Comparison of ENCODE assay signal across 13 mouse cellular contexts in the genomic region with DNA sequence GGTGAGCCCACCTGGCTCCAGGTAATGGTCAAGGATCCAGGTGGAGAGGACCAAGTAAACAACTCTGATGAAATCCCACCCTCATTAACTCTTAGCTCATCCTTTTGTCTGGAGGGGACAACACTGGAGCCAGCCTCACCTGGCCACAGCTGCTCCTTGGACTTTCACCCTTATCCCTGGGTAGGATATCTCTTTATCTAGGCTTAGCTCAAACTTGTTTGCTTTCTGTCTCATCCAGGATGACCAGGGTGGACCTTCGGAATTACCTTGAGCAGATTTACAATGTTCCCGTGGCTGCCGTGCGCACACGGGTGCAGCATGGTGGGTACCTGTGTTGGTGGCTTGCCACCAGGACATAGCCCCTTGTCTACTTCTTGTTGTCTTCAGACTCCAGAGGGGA. TPM values are rescaled to one million over a fixed set of nuclear protein-coding genes. Genes with fewer than 3 reads are reported as not detected.
DNase-seq lines count a peak whose midpoint lies in the region; ATAC-seq and TF ChIP-seq lines count a peak whose summit lies in the region.
"Had no signal": no experiment of that assay in that cellular context is flagged by ENCODE, and none has a peak within 500 bp of the region (broad histone marks: within the 10 kb centered on the region; RNA-seq: fewer than 3 reads in every experiment).

No protein-coding gene starts in this region.

- TF ChIP-seq CTCF in intestine, postnatal 0 days (IDR thresholded peaks at IDR 0.05; ENCODE audit: low read depth), result no peak
- no peak for TF ChIP-seq CTCF in liver, postnatal 0 days (IDR thresholded peaks at IDR 0.05; ENCODE audit: low read depth)

- no peak overlapping the region for H3K4me2 ChIP-seq in forebrain, embryonic 12.5 days
- H3K4me2 ChIP-seq in kidney, embryonic 15.5 days, result no peak overlapping the region
- no peak overlapping the region for H3K4me2 ChIP-seq in intestine, postnatal 0 days (replicated peaks; ENCODE audit: low read depth)
- no peak overlapping the region for H3K4me2 ChIP-seq in liver, postnatal 0 days (ENCODE audit: low read depth, low read length)
- H3K4me2 ChIP-seq: neural tube, embryonic 15.5 days had no signal

- no peaks in the 10 kb centered on the region for H3K27me3 ChIP-seq in forebrain, embryonic 10.5 days (ENCODE audit: poor library complexity, severe bottlenecking)
- H3K27me3 ChIP-seq in forebrain, embryonic 12.5 days, result peaks cover 3% of the 10 kb centered on the region; the same call in 1 of the 2 replicates
- no peaks in the 10 kb centered on the region for H3K27me3 ChIP-seq in kidney, embryonic 15.5 days
- no peaks in the 10 kb centered on the region for H3K27me3 ChIP-seq in intestine, postnatal 0 days (replicated peaks; ENCODE audit: control insufficient read depth, insufficient read depth, low read length)
- H3K27me3 ChIP-seq in liver, postnatal 0 days (ENCODE audit: insufficient read depth, low read length), result no peaks in the 10 kb centered on the region
- H3K27me3 ChIP-seq: neural tube, embryonic 15.5 days had no signal

- no peak overlapping the region for H3K4me3 ChIP-seq in forebrain, embryonic 10.5 days
- no peak overlapping the region for H3K4me3 ChIP-seq in forebrain, embryonic 12.5 days (replicated peaks)
- no peak overlapping the region for H3K4me3 ChIP-seq in kidney, embryonic 15.5 days (replicated peaks)
- H3K4me3 ChIP-seq in intestine, postnatal 0 days (ENCODE audit: low read depth, low read length), result no peak overlapping the region
- H3K4me3 ChIP-seq in liver, postnatal 0 days (ENCODE audit: low read depth, low read length), result no peak overlapping the region
- H3K4me3 ChIP-seq: neural tube, embryonic 15.5 days had no signal

- H3K4me1 ChIP-seq in forebrain, embryonic 10.5 days, result peaks cover 75% of the 10 kb centered on the region
- H3K4me1 ChIP-seq in forebrain, embryonic 12.5 days, result peaks cover 37% of the 10 kb centered on the region
- H3K4me1 ChIP-seq in kidney, embryonic 15.5 days, result peaks cover 70% of the 10 kb centered on the region
- peaks cover 25% of the 10 kb centered on the region; the same call in 1 of the 2 replicates for H3K4me1 ChIP-seq in intestine, postnatal 0 days (replicated peaks; ENCODE audit: control insufficient read depth, insufficient read depth, low read length)
- peaks cover 35% of the 10 kb centered on the region for H3K4me1 ChIP-seq in liver, postnatal 0 days (ENCODE audit: insufficient read depth)

- H3K9me3 ChIP-seq in forebrain, embryonic 10.5 days, result no peaks in the 10 kb centered on the region
- no peaks in the 10 kb centered on the region for H3K9me3 ChIP-seq in forebrain, embryonic 12.5 days
- no peaks in the 10 kb centered on the region for H3K9me3 ChIP-seq in kidney, embryonic 15.5 days (replicated peaks)
- no peaks in the 10 kb centered on the region for H3K9me3 ChIP-seq in intestine, postnatal 0 days (ENCODE audit: control insufficient read depth)
- H3K9me3 ChIP-seq in liver, postnatal 0 days (ENCODE audit: low read length), result no peaks in the 10 kb centered on the region
- H3K9me3 ChIP-seq: neural tube, embryonic 15.5 days had no signal

- no peak overlapping the region for H3K9ac ChIP-seq in forebrain, embryonic 12.5 days
- H3K9ac ChIP-seq in kidney, embryonic 15.5 days, result no peak overlapping the region
- no peak overlapping the region for H3K9ac ChIP-seq in intestine, postnatal 0 days (ENCODE audit: low read depth, low read length)
- peak overlapping the region; percentile 50 for H3K9ac ChIP-seq in liver, postnatal 0 days (replicated peaks)
- H3K9ac ChIP-seq: neural tube, embryonic 15.5 days had no signal

- DNase-seq in forebrain, embryonic 10.5 days (ENCODE audit: extremely low spot score, low spot score), result no peak
- DNase-seq in kidney, postnatal 4 days, result no peak
- DNase-seq in liver, postnatal 0 days, result peak; percentile 34
- no peak for DNase-seq in ovary, postnatal 10 days (ENCODE audit: low spot score)
- DNase-seq in cerebellum, adult 8-10 months, result no peak
- DNase-seq: adrenal gland, postnatal 10 days; cerebellum, postnatal 25 days; right cerebral cortex, adult 18-20 months; thymus, postnatal 14 days had no signal

- 97% methylated on average over 5 of the region's 5 CpGs for WGBS in forebrain, embryonic 10.5 days
- 98% methylated on average over 5 of the region's 5 CpGs for WGBS in forebrain, embryonic 12.5 days
- WGBS in kidney, embryonic 15.5 days, result 94% methylated on average over 5 of the region's 5 CpGs
- 45% methylated on average over 5 of the region's 5 CpGs for WGBS in intestine, postnatal 0 days
- WGBS in liver, postnatal 0 days (ENCODE audit: insufficient replicate concordance), result 82% methylated on average over 5 of the region's 5 CpGs

- peaks cover 41% of the 10 kb centered on the region for H3K36me3 ChIP-seq in forebrain, embryonic 10.5 days (replicated peaks)
- H3K36me3 ChIP-seq in forebrain, embryonic 12.5 days (replicated peaks), result peaks cover 7% of the 10 kb centered on the region
- peaks cover 15% of the 10 kb centered on the region for H3K36me3 ChIP-seq in kidney, embryonic 15.5 days
- peaks cover 5% of the 10 kb centered on the region; the same call in 1 of the 2 replicates for H3K36me3 ChIP-seq in intestine, postnatal 0 days (ENCODE audit: control insufficient read depth, insufficient read depth)
- H3K36me3 ChIP-seq in liver, postnatal 0 days (replicated peaks; ENCODE audit: insufficient read depth, low read length), result peaks cover 8% of the 10 kb centered on the region; the same call in 1 of the 2 replicates

- TF ChIP-seq EP300 in liver, postnatal 0 days (IDR thresholded peaks at IDR 0.05; ENCODE audit: low read depth), result peak; percentile 38; the same call in 1 of the 2 replicates

- H3K27ac ChIP-seq in forebrain, embryonic 10.5 days, result peak overlapping the region; percentile 97; the same call in 1 of the 2 replicates
- no peak overlapping the region for H3K27ac ChIP-seq in forebrain, embryonic 12.5 days
- H3K27ac ChIP-seq in kidney, embryonic 15.5 days, result peak overlapping the region; percentile 97
- H3K27ac ChIP-seq in intestine, postnatal 0 days (ENCODE audit: low read depth, low read length), result peak overlapping the region; percentile 91
- peak overlapping the region; percentile 98 for H3K27ac ChIP-seq in liver, postnatal 0 days (ENCODE audit: low read depth)
- H3K27ac ChIP-seq: neural tube, embryonic 15.5 days had no signal

- no peak for ATAC-seq in forebrain, embryonic 12.5 days (ENCODE audit: low FRiP score)
- ATAC-seq in kidney, embryonic 15.5 days (replicated peaks; ENCODE audit: low FRiP score), result no peak
- peak; percentile 27; the same call in 1 of the 2 replicates for ATAC-seq in intestine, postnatal 0 days
- peak; percentile 50 for ATAC-seq in liver, postnatal 0 days

RNA-seq across cellular contexts. Expression of a gene that starts 3.3 kb away (rescaled TPM):
- polyA plus RNA-seq in forebrain, embryonic 10.5 days (2016; fragmentation: Nextera tagmentation; extraction: Ambion mirVana), result 15.8 and 16.1 TPM in 2 replicates
- 10.8 and 15.9 TPM in 2 replicates for polyA plus RNA-seq in forebrain, embryonic 12.5 days (2016; fragmentation: Nextera tagmentation; extraction: Ambion mirVana)
- polyA plus RNA-seq in kidney, embryonic 15.5 days (2015; fragmentation: Nextera tagmentation; extraction: Ambion mirVana), result 25.8 and 26.8 TPM in 2 replicates
- 26.7 and 33.0 TPM in 2 replicates for polyA plus RNA-seq in intestine, postnatal 0 days (2015; fragmentation: Nextera tagmentation; extraction: Ambion mirVana)
- polyA plus RNA-seq in liver, postnatal 0 days (2015; fragmentation: Nextera tagmentation; extraction: Ambion mirVana), result 18.7 and 19.3 TPM in 2 replicates

RNA-seq across cellular contexts. Expression of a gene that starts 37.2 kb away (rescaled TPM):
- 0.33 and 1.1 TPM in 2 replicates for polyA plus RNA-seq in forebrain, embryonic 10.5 days (2016; fragmentation: Nextera tagmentation; extraction: Ambion mirVana)
- 0.78 TPM in 1 of 2 replicates, not detected in the other for polyA plus RNA-seq in forebrain, embryonic 12.5 days (2016; fragmentation: Nextera tagmentation; extraction: Ambion mirVana)
- 23.5 and 46.2 TPM in 2 replicates for polyA plus RNA-seq in kidney, embryonic 15.5 days (2015; fragmentation: Nextera tagmentation; extraction: Ambion mirVana)
- polyA plus RNA-seq in intestine, postnatal 0 days (2015; fragmentation: Nextera tagmentation; extraction: Ambion mirVana), result 3.0 TPM in 2 replicates
- 3.6 and 72.5 TPM in 2 replicates for polyA plus RNA-seq in liver, postnatal 0 days (2015; fragmentation: Nextera tagmentation; extraction: Ambion mirVana)

Comparison
In these comparisons a context has a peak if more than half of its experiments do, and no peak if none do; other contexts are left out.
1. ATAC-seq: peak in intestine, postnatal 0 days (single experiment) and liver, postnatal 0 days (single experiment); none in forebrain, embryonic 12.5 days (single experiment) and kidney, embryonic 15.5 days (single experiment).